Mouse (Mus musculus) lung, postnatal 0 days (tissue): ENCODE data around the gene Fjx1. TPM values are rescaled to one million over a fixed set of nuclear protein-coding genes. Genes with fewer than 3 reads are reported as not detected.
A peak's percentile ranks its signal among the peaks of the same experiment; 100 is the strongest.

ENCODE experiments used
- ATAC-seq: fragments of 200-750 bp; cut with Nextera tagmentation; 2 replicates; pipeline ENCODE4 v1.8.0; 2017; ENCODE audit warnings: moderate library complexity
- DNase-seq: peaks from one replicate; pipeline ENCODE4 v3.0.0-alpha.2; 2016; ENCODE audit warnings: low spot score
- H3K27ac ChIP-seq: fragments of 300-500 bp; sonication (generic); 2 replicates; pipeline ENCODE4 v1.5.1; 2014; ENCODE audit warnings: antibody characterized with exemption, mild to moderate bottlenecking, low read length, mixed read lengths
- H3K27me3 ChIP-seq: fragments of 300-500 bp; sonication (generic); replicated peaks from 2 replicates; pipeline ENCODE4 v1.6.1; 2014; ENCODE audit warnings: low read length, mixed read lengths; ENCODE audit not compliant: insufficient read depth
- H3K36me3 ChIP-seq: fragments of 300-500 bp; sonication (generic); 2 replicates; pipeline ENCODE4 v1.6.1; 2014; ENCODE audit warnings: low read length, mixed read lengths; ENCODE audit not compliant: insufficient read depth
- H3K4me1 ChIP-seq: fragments of 300-500 bp; sonication (generic); 2 replicates; pipeline ENCODE4 v1.6.1; 2014; ENCODE audit warnings: antibody characterized with exemption, low read depth, low read length, mixed read lengths; ENCODE audit not compliant: insufficient read depth
- H3K4me2 ChIP-seq: fragments of 300-500 bp; sonication (generic); replicated peaks from 2 replicates; pipeline ENCODE4 v1.6.1; 2014; ENCODE audit warnings: low read depth, mild to moderate bottlenecking, low read length, moderate library complexity, mixed read lengths
- H3K4me3 ChIP-seq: fragments of 300-500 bp; sonication (generic); 2 replicates; pipeline ENCODE4 v1.5.1; 2014; ENCODE audit warnings: low read depth, low read length
- H3K9ac ChIP-seq: fragments of 300-500 bp; sonication (generic); replicated peaks from 2 replicates; pipeline ENCODE4 v1.6.1; 2014; ENCODE audit warnings: low read depth, mild to moderate bottlenecking
- H3K9me3 ChIP-seq: fragments of 300-500 bp; sonication (generic); 2 replicates; pipeline ENCODE4 v1.6.1; 2016; ENCODE audit warnings: low read length, mixed read lengths
- CTCF ChIP-seq: IDR thresholded peaks from 2 replicates; pipeline ENCODE4 v1.5.1; 2016; ENCODE audit warnings: antibody characterized with exemption, mild to moderate bottlenecking
- EP300 ChIP-seq: IDR thresholded peaks from 2 replicates; pipeline ENCODE4 v1.6.1; 2016; ENCODE audit warnings: antibody characterized with exemption, mild to moderate bottlenecking, control low read depth
- WGBS: fragments of 180-500 bp; shearing (Covaris S2); extraction: QIAGEN DNeasy Blood & Tissue Kit; methylation state at CpG from one replicate; pipeline ENCODE4 v1.1.7; 2014; 5-methylcytosine and 5-hydroxymethylcytosine counted together
- polyA plus RNA-seq: library from polyadenylated mRNA; unstranded; fragments of >200 nt; fragmentation: Nextera tagmentation; extraction: Ambion mirVana; gene quantifications from 2 replicates; pipeline ENCODE4 v1.2.1, GENCODE M21; 2015

The Fjx1 gene
- polyA plus RNA-seq, 1 experiment from 2014 or later: 7.3 TPM

DNA sequence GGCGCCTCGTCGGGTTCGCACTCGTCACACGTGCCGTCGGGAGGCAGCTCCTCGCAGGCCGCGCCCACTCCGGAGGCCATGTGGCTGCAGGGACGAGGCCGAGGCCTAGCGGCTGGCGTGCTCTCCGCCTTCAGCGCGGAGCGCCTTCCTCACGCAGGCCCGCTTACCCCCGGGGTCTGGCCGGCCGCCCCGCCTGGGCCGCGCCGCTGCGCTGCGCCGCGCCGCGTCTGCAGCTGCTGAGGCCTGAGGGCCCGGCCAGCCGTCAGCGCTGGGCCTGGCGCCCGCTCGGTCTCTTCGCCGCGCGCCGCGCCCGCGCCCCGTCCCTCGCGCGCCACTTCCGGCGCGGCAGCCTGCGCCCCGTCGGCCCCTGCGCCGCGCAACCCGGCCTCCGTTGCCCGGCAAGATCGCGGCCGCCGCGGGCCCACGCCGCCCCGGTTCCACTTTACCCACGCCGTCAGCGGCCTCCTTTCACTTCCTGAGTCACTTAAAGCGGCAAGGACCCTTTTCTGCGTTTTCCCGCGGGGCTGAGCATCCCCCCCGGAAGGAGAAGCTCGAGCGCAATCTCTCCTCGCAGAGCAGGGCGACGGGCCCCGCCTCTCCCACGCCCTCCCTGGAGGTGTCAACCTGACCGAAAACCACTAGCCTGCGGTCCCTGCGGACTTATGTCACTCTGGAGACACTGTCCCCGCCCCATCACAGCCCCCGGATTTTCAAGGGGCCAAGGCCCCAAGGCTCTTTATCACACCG lies 51.5 kb downstream of the Fjx1 start:
- Histone ChIP-seq H3K4me2 (peak overlapping the region; percentile 76), H3K36me3 (no peaks in the 10 kb centered on the region), H3K9ac (peak overlapping the region; percentile 77), H3K4me3 (peak overlapping the region; percentile 65), H3K9me3 (no peaks in the 10 kb centered on the region), H3K4me1 (no peaks in the 10 kb centered on the region; the same call in 1 of the 2 replicates), H3K27me3 (no peaks in the 10 kb centered on the region), H3K27ac (peak overlapping the region; percentile 96)
- WGBS: under 1% methylated on average over 53 of the region's 94 CpGs
- DNase-seq: peak; percentile 95
- no peak for TF ChIP-seq CTCF
- TF ChIP-seq EP300: no peak
- ATAC-seq: peak; percentile 94

DNA sequence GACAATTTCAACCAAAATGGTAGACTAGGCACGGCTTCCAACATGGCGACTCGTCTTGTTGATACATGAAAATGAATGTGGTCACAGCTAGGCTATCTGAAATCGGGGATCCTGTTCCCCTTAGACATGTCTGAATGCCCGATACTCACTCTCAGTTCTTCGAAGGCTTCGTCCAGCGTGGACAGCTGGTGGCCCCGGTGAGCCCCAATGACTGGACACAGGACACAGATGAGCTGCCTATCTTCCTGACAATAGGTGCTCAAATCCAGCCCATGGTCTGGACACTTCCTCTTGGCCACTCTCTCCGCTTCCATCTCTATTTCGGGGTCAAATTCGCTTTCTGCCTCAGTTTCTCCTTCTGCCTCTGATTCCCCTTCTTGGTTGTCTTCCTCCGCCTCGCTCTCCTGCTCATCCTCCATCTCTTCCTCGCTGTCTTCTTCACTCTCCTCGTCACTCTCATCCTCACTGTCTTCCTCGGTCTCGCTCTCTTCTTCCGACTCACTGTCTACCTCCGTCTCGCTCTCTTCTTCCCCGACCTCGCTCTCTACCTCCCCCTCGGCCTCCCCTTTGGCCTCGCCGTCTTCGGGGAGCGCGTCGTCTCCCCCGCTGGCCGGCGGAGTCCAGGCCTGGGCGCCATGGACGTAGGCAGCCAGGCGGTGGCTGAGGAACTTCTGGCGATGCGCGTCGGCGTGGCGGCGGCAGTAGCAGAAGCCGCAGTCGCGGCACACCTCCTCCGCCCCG lies 52.3 kb downstream of the Fjx1 start:
- TF ChIP-seq CTCF (peak; percentile 23; the same call in 1 of the 2 replicates), EP300 (no peak)
- Histone ChIP-seq H3K4me3 (peak overlapping the region; percentile 65), H3K9me3 (no peaks in the 10 kb centered on the region), H3K36me3 (no peaks in the 10 kb centered on the region), H3K4me2 (peak overlapping the region; percentile 76), H3K9ac (peak overlapping the region; percentile 77), H3K27ac (peak overlapping the region; percentile 96), H3K27me3 (no peaks in the 10 kb centered on the region), H3K4me1 (no peaks in the 10 kb centered on the region; the same call in 1 of the 2 replicates)
- no peak for ATAC-seq
- 37% methylated on average over 48 of the region's 48 CpGs for WGBS
- no peak for DNase-seq

Other genes starting within 250 kb of the Fjx1 start
- gene Trim44, start 44.7 kb downstream of the Fjx1 start, polyA plus RNA-seq: 12.7 and 17.3 TPM in 2 replicates
- gene Pamr1, start 97.5 kb upstream of the Fjx1 start, polyA plus RNA-seq: 44.2 and 45.5 TPM in 2 replicates
- gene Slc1a2, start 206.2 kb upstream of the Fjx1 start, polyA plus RNA-seq: 0.50 and 0.87 TPM in 2 replicates